Mouse (Mus musculus) stomach, postnatal 0 days (tissue): ENCODE measurements around the gene Tvp23b. TPM values are rescaled to one million over a fixed set of nuclear protein-coding genes. Genes with fewer than 3 reads are reported as not detected.

Source experiments
- ATAC-seq: fragments of 200-750 bp; cut with Nextera tagmentation; 2 replicates; pipeline ENCODE4 v1.8.0; 2017; ENCODE audit not compliant: low FRiP score, low TSS enrichment
- DNase-seq: peaks from one replicate; pipeline ENCODE4 v3.0.0-alpha.2; 2016; ENCODE audit warnings: low spot score
- H3K27ac ChIP-seq: fragments of 300-500 bp; sonication (generic); replicated peaks from 2 replicates; pipeline ENCODE4 v1.5.1; 2014; ENCODE audit warnings: mild to moderate bottlenecking, control low read depth
- H3K27me3 ChIP-seq: fragments of 300-500 bp; sonication (generic); 2 replicates; pipeline ENCODE4 v1.6.1; 2014; ENCODE audit warnings: low read length; ENCODE audit not compliant: control insufficient read depth, insufficient read depth
- H3K36me3 ChIP-seq: fragments of 300-500 bp; sonication (generic); 2 replicates; pipeline ENCODE4 v1.6.1; 2014; ENCODE audit warnings: low read length, mixed read lengths; ENCODE audit not compliant: control insufficient read depth, insufficient read depth
- H3K4me1 ChIP-seq: fragments of 300-500 bp; sonication (generic); replicated peaks from 2 replicates; pipeline ENCODE4 v1.6.1; 2014; ENCODE audit warnings: antibody characterized with exemption; ENCODE audit not compliant: control insufficient read depth, insufficient read depth
- H3K4me2 ChIP-seq: fragments of 300-500 bp; sonication (generic); replicated peaks from 2 replicates; pipeline ENCODE4 v1.6.1; 2014; ENCODE audit warnings: low read depth, mild to moderate bottlenecking, control low read depth, moderate library complexity
- H3K4me3 ChIP-seq: fragments of 300-500 bp; sonication (generic); 2 replicates; pipeline ENCODE4 v1.5.1; 2014; ENCODE audit warnings: low read depth, low read length, control low read depth
- H3K9ac ChIP-seq: fragments of 300-500 bp; sonication (generic); 2 replicates; pipeline ENCODE4 v1.6.1; 2014; ENCODE audit warnings: mild to moderate bottlenecking, low read length, control low read depth, mixed read lengths
- H3K9me3 ChIP-seq: fragments of 300-500 bp; sonication (generic); 2 replicates; pipeline ENCODE4 v1.6.1; 2016; ENCODE audit warnings: low read length; ENCODE audit not compliant: control insufficient read depth
- CTCF ChIP-seq: IDR thresholded peaks from 2 replicates; pipeline ENCODE4 v1.5.1; 2016; ENCODE audit warnings: antibody characterized with exemption, low read depth, mild to moderate bottlenecking, moderate library complexity
- EP300 ChIP-seq: optimal IDR thresholded peaks from 2 replicates; pipeline ENCODE3; 2016; ENCODE audit warnings: antibody characterized with exemption
- WGBS: fragments of 180-500 bp; shearing (Covaris S2); extraction: QIAGEN DNeasy Blood & Tissue Kit; methylation state at CpG from one replicate; pipeline ENCODE4 v1.1.7; 2014; 5-methylcytosine and 5-hydroxymethylcytosine counted together
- polyA plus RNA-seq: library from polyadenylated mRNA; unstranded; fragments of >200 nt; fragmentation: Nextera tagmentation; extraction: Ambion mirVana; gene quantifications from 2 replicates; pipeline ENCODE4 v1.2.1, GENCODE M21; 2015

The Tvp23b gene
- polyA plus RNA-seq, 1 experiment from 2014 or later, result 71.1 TPM

DNA sequence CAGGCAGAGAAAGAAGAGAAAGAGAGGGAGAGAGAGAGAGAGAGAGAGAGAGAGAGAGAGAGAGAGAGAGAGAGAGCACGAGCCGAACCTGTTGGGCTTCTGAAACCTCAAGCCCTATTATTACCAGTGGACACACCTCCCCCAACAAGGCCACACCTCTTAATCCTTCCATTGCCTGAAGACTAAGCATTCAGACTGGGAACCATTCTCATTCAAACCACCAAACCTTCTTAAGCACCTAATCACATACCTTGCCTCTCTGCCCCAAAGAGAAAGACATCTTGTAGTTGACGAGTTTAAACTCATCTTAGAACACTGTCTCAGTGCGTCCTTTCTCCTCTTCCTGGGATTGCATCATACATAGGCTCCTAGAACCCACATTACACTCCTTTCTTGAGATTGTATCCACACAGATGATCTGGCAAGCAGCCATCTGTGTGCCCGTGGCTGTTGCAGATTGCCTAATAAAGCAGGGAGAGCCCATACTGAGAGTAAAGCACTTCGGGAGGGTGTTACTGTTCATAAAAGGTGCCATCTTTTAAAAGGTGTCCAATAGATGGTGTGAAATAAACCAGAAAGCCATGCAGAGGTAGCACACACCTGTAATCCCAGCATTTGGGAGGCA is 24.7 kb downstream of the Tvp23b start:
- 59% methylated on average over 6 of the region's 6 CpGs for WGBS
- TF ChIP-seq CTCF, result no peak
- Histone ChIP-seq H3K4me2 (no peak overlapping the region), H3K4me1 (no peaks in the 10 kb centered on the region), H3K9ac (no peak overlapping the region), H3K27me3 (no peaks in the 10 kb centered on the region), H3K36me3 (no peaks in the 10 kb centered on the region), H3K27ac (no peak overlapping the region), H3K4me3 (no peak overlapping the region), H3K9me3 (no peaks in the 10 kb centered on the region)
- ATAC-seq (no peak), DNase-seq (no peak)

DNA sequence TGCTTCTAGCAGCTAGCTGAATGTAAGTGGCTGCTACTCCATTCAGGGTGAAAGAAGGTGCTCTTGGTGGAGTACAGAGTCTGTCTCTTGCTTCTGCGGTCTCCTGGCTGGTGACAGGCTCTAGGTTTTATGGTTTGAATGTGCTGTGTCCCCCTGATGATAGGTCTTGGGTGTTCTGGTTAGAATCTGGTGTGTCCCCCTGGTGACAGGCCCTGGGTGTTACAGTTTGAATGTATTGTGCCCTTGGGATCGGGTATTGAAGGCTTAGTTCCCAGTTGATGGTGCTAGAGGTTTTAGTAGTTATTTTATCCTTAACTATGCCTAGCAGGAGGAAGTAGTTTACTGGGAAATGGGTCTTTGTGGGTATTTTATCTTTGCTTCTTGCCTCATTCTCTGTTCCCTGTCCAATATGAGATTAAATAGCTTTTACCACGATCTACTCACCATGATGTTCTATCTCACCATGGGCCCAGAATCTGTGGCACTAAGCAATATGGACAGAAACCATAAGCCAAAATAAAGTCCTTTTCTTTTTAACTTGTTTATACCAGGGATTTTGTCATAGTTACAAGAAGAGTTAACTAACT is 30.6 kb downstream of the Tvp23b start:
- Histone ChIP-seq H3K27ac (no peak overlapping the region), H3K4me3 (no peak overlapping the region), H3K4me2 (no peak overlapping the region), H3K9me3 (no peaks in the 10 kb centered on the region), H3K9ac (no peak overlapping the region), H3K27me3 (no peaks in the 10 kb centered on the region), H3K4me1 (no peaks in the 10 kb centered on the region), H3K36me3 (no peaks in the 10 kb centered on the region)
- no peak for ATAC-seq
- 70% methylated on average over 3 of the region's 3 CpGs for WGBS
- no peak for DNase-seq
- TF ChIP-seq CTCF (peak; percentile 56), EP300 (no peak)

DNA sequence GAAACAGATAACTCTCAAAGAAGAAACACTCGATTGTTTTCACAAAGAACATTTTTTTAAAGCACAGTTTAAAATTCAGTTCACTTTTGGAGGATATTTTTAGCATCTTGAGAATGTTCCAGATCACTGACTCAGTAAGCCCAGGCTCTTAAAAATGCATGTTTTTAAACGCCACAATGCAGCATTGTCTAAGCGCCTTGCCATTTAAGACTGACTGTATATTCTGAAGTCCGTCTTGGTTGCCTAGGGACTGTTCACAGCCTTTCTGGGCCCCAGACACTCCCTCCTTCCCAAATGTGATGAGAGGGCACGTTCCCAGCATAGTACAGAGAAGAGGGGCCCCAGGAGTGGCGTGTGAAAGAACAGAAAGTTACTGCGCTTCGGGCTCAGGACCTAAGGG is 32.1 kb downstream of the Tvp23b start:
- ATAC-seq, result no peak; the same call in 1 of the 2 replicates
- Histone ChIP-seq H3K4me2 (0 out of 2 replicates have a peak overlapping the region, but pooled peaks have one; percentile 3), H3K27me3 (no peaks in the 10 kb centered on the region), H3K9me3 (no peaks in the 10 kb centered on the region), H3K27ac (peak overlapping the region; percentile 77), H3K4me1 (no peaks in the 10 kb centered on the region), H3K36me3 (no peaks in the 10 kb centered on the region), H3K4me3 (no peak overlapping the region), H3K9ac (no peak overlapping the region)
- TF ChIP-seq EP300 (no peak), CTCF (no peak)
- 39% methylated on average over 8 of the region's 8 CpGs for WGBS
- no peak for DNase-seq

DNA sequence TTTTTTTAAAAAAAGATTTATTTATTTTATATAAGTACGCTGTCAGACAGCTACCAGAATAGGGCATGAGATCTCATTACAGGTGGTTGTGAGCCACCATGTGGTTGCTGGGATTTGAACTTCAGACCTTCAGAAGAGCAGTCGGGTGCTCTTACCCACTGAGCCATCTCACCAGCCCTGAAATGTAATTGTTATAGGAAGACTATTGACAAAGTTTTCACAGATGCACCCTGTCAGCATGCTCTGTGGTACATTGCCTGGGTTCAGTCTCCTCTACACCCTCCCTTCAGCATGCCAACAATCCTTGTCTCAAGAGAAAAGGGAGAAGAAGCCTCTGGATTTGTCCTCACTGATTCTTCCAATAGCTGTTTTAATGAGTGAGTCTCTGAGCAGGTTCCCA is 33.9 kb downstream of the Tvp23b start:
- Histone ChIP-seq H3K27ac (no peak overlapping the region), H3K4me2 (no peak overlapping the region), H3K9ac (no peak overlapping the region), H3K4me3 (no peak overlapping the region), H3K4me1 (no peaks in the 10 kb centered on the region), H3K36me3 (no peaks in the 10 kb centered on the region), H3K27me3 (no peaks in the 10 kb centered on the region), H3K9me3 (no peaks in the 10 kb centered on the region)
- no peak for TF ChIP-seq CTCF
- no peak for TF ChIP-seq EP300
- WGBS, result 92% methylated on average over 2 of the region's 2 CpGs
- ATAC-seq (no peak), DNase-seq (no peak)

DNA sequence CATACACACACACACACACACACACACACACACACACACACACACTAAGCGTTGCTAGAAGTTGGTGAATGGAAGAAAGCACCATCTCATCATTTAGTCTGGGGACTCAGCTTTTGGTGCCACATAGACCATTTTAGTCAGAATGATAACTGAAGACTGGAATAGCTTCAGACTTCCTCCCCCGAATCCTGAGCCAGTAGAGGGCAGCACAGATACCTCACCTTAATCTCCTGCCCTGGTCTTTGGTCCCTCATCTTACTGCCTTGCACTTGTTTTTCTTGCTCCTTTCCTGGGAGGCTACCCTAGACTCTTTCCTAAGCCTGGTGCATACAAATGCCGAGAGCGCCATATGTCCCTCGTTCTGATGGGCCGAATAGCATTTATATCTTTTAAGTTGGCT is 35.3 kb downstream of the Tvp23b start:
- H3K4me2 ChIP-seq, result no peak overlapping the region
- H3K4me1 ChIP-seq, result no peaks in the 10 kb centered on the region
- no peak for ATAC-seq
- H3K9me3 ChIP-seq, result no peaks in the 10 kb centered on the region
- no peak for TF ChIP-seq EP300
- TF ChIP-seq CTCF, result peak; percentile 64
- H3K27ac ChIP-seq, result no peak overlapping the region
- no peak for DNase-seq
- H3K9ac ChIP-seq, result no peak overlapping the region
- no peaks in the 10 kb centered on the region for H3K27me3 ChIP-seq
- H3K4me3 ChIP-seq, result no peak overlapping the region
- WGBS, result 62% methylated on average over 6 of the region's 6 CpGs
- no peaks in the 10 kb centered on the region for H3K36me3 ChIP-seq

DNA sequence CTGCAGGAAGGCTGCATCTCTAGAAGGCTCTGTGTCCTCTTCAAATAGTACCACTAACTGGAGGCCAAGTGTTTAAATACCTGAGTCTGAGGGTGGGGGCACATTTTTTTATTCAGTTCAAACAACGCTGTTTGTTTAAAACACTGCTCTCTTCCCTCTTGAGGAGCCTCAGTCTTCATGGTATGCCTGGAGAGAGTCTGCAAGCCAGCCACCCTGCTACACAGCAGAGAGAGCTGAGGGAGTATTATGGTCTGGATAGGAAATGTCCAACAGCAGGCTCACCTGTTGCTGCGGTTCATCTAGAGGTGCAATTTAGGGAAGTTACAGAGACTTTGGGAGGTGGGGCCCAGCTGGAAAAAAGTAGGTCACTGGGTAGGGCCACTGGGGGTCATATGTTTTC is 36.2 kb downstream of the Tvp23b start:
- Histone ChIP-seq H3K9me3 (no peaks in the 10 kb centered on the region), H3K27me3 (no peaks in the 10 kb centered on the region), H3K4me1 (no peaks in the 10 kb centered on the region), H3K27ac (no peak overlapping the region), H3K9ac (no peak overlapping the region), H3K36me3 (no peaks in the 10 kb centered on the region), H3K4me2 (no peak overlapping the region), H3K4me3 (no peak overlapping the region)
- TF ChIP-seq EP300 (no peak), CTCF (no peak)
- DNase-seq (no peak), ATAC-seq (no peak)
- WGBS, result 57% methylated on average over 2 of the region's 2 CpGs
